8 mouse cellular contexts compared by ENCODE assay signal in the genomic region with DNA sequence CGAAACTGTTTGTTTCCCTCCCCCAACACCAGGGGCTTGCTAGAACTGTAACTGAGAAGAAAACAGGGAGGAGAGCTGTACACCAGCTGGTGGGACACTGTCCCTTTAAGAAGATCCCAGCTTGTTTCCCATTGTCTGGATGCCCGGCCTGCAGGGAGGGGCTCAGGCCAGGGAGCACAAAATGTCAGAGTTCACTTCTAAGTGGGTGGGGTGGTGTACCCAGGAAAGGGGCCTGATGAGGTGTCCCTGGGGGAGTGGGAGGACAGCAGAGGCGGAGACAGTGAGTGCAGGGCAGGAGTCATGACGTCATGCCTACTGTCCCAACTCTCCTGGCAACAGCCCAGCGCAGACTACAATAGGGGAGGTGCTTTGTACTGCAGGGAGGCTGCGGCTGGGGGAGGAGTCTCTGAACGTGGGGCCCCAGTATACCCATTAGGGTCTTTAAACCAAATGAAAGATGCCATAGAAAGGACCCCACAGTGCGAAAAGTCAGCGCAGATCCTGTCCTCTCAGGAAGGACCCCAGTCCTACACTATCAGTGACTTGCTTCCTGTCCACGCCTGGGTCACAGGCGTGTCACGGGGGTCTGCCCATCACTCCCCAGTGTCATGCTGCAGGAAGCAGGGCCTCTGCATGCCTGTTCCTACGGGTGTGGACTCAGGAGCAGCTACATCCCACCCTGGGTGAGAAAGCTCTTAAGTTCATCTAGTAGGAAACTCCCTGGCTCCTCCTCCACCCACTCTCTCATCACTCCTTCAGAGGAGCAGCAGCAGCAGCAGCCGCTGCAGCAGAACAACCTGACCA. TPM values are rescaled to one million over a fixed set of nuclear protein-coding genes. Genes with fewer than 3 reads are reported as not detected.
A peak's percentile ranks its signal among the peaks of the same experiment; 100 is the strongest.
DNase-seq lines count a peak whose midpoint lies in the region; ATAC-seq and TF ChIP-seq lines count a peak whose summit lies in the region.

No protein-coding gene starts in this region.

- peak overlapping the region; percentile 56 for H3K27ac ChIP-seq in spleen, adult 2 months (ENCODE audit: insufficient read depth, low read length)
- H3K27ac ChIP-seq in embryonic facial prominence, embryonic 13.5 days, result peak overlapping the region; percentile 78
- H3K27ac ChIP-seq in heart, embryonic 12.5 days (ENCODE audit: poor library complexity, severe bottlenecking), result peak overlapping the region; percentile 80
- H3K27ac ChIP-seq in kidney, embryonic 14.5 days (ENCODE audit: low read depth, low read length), result peak overlapping the region; percentile 87
- peak overlapping the region; percentile 65 for H3K27ac ChIP-seq in midbrain, embryonic 16.5 days (ENCODE audit: low read length)

- no peaks in the 10 kb centered on the region for H3K27me3 ChIP-seq in spleen, adult 2 months (ENCODE audit: control insufficient read depth, insufficient read depth, low read length)
- H3K27me3 ChIP-seq in embryonic facial prominence, embryonic 13.5 days, result no peaks in the 10 kb centered on the region
- H3K27me3 ChIP-seq in heart, embryonic 12.5 days (replicated peaks), result no peaks in the 10 kb centered on the region
- no peaks in the 10 kb centered on the region for H3K27me3 ChIP-seq in kidney, embryonic 14.5 days (ENCODE audit: control insufficient read depth, insufficient read depth, low read length)
- H3K27me3 ChIP-seq in midbrain, embryonic 16.5 days (ENCODE audit: control insufficient read depth, insufficient read depth, low read depth, low read length), result no peaks in the 10 kb centered on the region
- no peaks in the 10 kb centered on the region for H3K27me3 ChIP-seq in splenic B cell, adult 2 months (ENCODE audit: control insufficient read depth, insufficient read depth, low read length, poor library complexity, severe bottlenecking)

- TF ChIP-seq CTCF in spleen, adult 2 months (IDR thresholded peaks at IDR 0.05; ENCODE audit: extremely low read depth, insufficient read depth, insufficient read length, insufficient replicate concordance), result no peak

- H3K9ac ChIP-seq in embryonic facial prominence, embryonic 13.5 days, result peak overlapping the region; percentile 59
- peak overlapping the region; percentile 67 for H3K9ac ChIP-seq in heart, embryonic 12.5 days
- H3K9ac ChIP-seq in kidney, embryonic 14.5 days (ENCODE audit: low read depth, low read length), result peak overlapping the region; percentile 51
- H3K9ac ChIP-seq in midbrain, embryonic 16.5 days (ENCODE audit: low read depth, low read length), result peak overlapping the region; percentile 55

- H3K4me1 ChIP-seq in spleen, adult 2 months (ENCODE audit: control insufficient read depth, insufficient read depth, insufficient read length), result peaks cover 21% of the 10 kb centered on the region; the same call in 1 of the 2 replicates
- H3K4me1 ChIP-seq in embryonic facial prominence, embryonic 13.5 days, result peaks cover 40% of the 10 kb centered on the region
- peaks cover 62% of the 10 kb centered on the region for H3K4me1 ChIP-seq in heart, embryonic 12.5 days (replicated peaks)
- peaks cover 25% of the 10 kb centered on the region for H3K4me1 ChIP-seq in kidney, embryonic 14.5 days (ENCODE audit: control insufficient read depth, insufficient read depth, low read length)
- peaks cover 17% of the 10 kb centered on the region for H3K4me1 ChIP-seq in midbrain, embryonic 16.5 days (ENCODE audit: control insufficient read depth, insufficient read depth, low read length)

- 13% methylated on average over 14 of the region's 14 CpGs for WGBS in spleen, adult 2 months
- WGBS in embryonic facial prominence, embryonic 13.5 days, result 6% methylated on average over 14 of the region's 14 CpGs
- WGBS in heart, embryonic 12.5 days, result 3% methylated on average over 14 of the region's 14 CpGs
- 3% methylated on average over 14 of the region's 14 CpGs for WGBS in kidney, embryonic 14.5 days
- WGBS in midbrain, embryonic 16.5 days, result under 1% methylated on average over 14 of the region's 14 CpGs

- 0 out of 2 replicates have a peak, but pooled peaks cover 2% of the 10 kb centered on the region for H3K36me3 ChIP-seq in spleen, adult 2 months (ENCODE audit: control insufficient read depth, insufficient read depth, low read length)
- peaks cover 31% of the 10 kb centered on the region for H3K36me3 ChIP-seq in embryonic facial prominence, embryonic 13.5 days
- H3K36me3 ChIP-seq in heart, embryonic 12.5 days, result peaks cover 19% of the 10 kb centered on the region
- peaks cover 7% of the 10 kb centered on the region; the same call in 1 of the 2 replicates for H3K36me3 ChIP-seq in kidney, embryonic 14.5 days (ENCODE audit: control insufficient read depth, insufficient read depth, low read length)
- H3K36me3 ChIP-seq in midbrain, embryonic 16.5 days (ENCODE audit: control insufficient read depth, insufficient read depth, low read length), result peaks cover 12% of the 10 kb centered on the region
- H3K36me3 ChIP-seq in splenic B cell, adult 2 months (ENCODE audit: control insufficient read depth, insufficient read depth, low read length, poor library complexity, severe bottlenecking), result no peaks in the 10 kb centered on the region

- DNase-seq in spleen, adult 2 months (ENCODE audit: low read depth in 1 of 2, low spot score in 2 of 2), result peak in 1 of 2 experiments; percentile 21
- no peak for DNase-seq in spleen, adult 12 weeks (ENCODE audit: low spot score)
- peak; percentile 72 for DNase-seq in liver
- DNase-seq in splenic B cell, adult 2 months (ENCODE audit: low read depth, low spot score), result peak; percentile 54

- peak; percentile 75 for ATAC-seq in embryonic facial prominence, embryonic 13.5 days (ENCODE audit: insufficient number of reproducible peaks, insufficient read depth, low FRiP score, low TSS enrichment, low read depth)
- peak; percentile 87 for ATAC-seq in heart, embryonic 12.5 days (ENCODE audit: insufficient number of reproducible peaks, low FRiP score)
- peak; percentile 92 for ATAC-seq in kidney, embryonic 14.5 days (ENCODE audit: low FRiP score, low TSS enrichment)
- ATAC-seq in midbrain, embryonic 16.5 days, result peak; percentile 74

- H3K4me3 ChIP-seq in spleen, adult 2 months (ENCODE audit: extremely low read depth, insufficient read depth, insufficient read length), result peak overlapping the region; percentile 37; the same call in 1 of the 2 replicates
- peak overlapping the region; percentile 37 for H3K4me3 ChIP-seq in embryonic facial prominence, embryonic 13.5 days
- peak overlapping the region; percentile 37 for H3K4me3 ChIP-seq in heart, embryonic 12.5 days
- H3K4me3 ChIP-seq in kidney, embryonic 14.5 days (ENCODE audit: low read length), result peak overlapping the region; percentile 29
- H3K4me3 ChIP-seq in midbrain, embryonic 16.5 days (ENCODE audit: low read depth, low read length), result peak overlapping the region; percentile 24

- H3K4me2 ChIP-seq in embryonic facial prominence, embryonic 13.5 days, result peak overlapping the region; percentile 59
- peak overlapping the region; percentile 70 for H3K4me2 ChIP-seq in heart, embryonic 12.5 days
- peak overlapping the region; percentile 53 for H3K4me2 ChIP-seq in kidney, embryonic 14.5 days (replicated peaks; ENCODE audit: low read depth, low read length)
- H3K4me2 ChIP-seq in midbrain, embryonic 16.5 days (ENCODE audit: low read length), result peak overlapping the region; percentile 49

- H3K9me3 ChIP-seq in embryonic facial prominence, embryonic 13.5 days, result no peaks in the 10 kb centered on the region
- H3K9me3 ChIP-seq in heart, embryonic 12.5 days (replicated peaks), result no peaks in the 10 kb centered on the region
- H3K9me3 ChIP-seq in kidney, embryonic 14.5 days (ENCODE audit: control insufficient read depth, low read length), result no peaks in the 10 kb centered on the region
- no peaks in the 10 kb centered on the region for H3K9me3 ChIP-seq in midbrain, embryonic 16.5 days (replicated peaks; ENCODE audit: control insufficient read depth, low read length, poor library complexity, severe bottlenecking)

- no peak for TF ChIP-seq POLR2A in spleen, adult 2 months (IDR thresholded peaks at IDR 0.05; ENCODE audit: low read depth, low read length)

RNA-seq across cellular contexts. Expression of gene Limk1, which starts 12.2 kb away (rescaled TPM):
- 25.0 and 25.7 TPM in 2 replicates for polyA plus RNA-seq in spleen, adult 2 months (2012; rRNA removed)
- 11.6 and 11.9 TPM in 2 replicates for polyA plus RNA-seq in embryonic facial prominence, embryonic 13.5 days (2015; fragmentation: Nextera tagmentation; extraction: Ambion mirVana)
- 3.4 and 4.4 TPM in 2 replicates for polyA plus RNA-seq in heart, embryonic 12.5 days (2016; fragmentation: Nextera tagmentation; extraction: Ambion mirVana)
- polyA plus RNA-seq in kidney, embryonic 14.5 days (2014; fragmentation: Nextera tagmentation; extraction: Ambion mirVana), result 6.7 and 9.1 TPM in 2 replicates
- polyA plus RNA-seq in midbrain, embryonic 16.5 days (2015; fragmentation: Nextera tagmentation; extraction: Ambion mirVana), result 17.8 and 20.1 TPM in 2 replicates

RNA-seq across cellular contexts. Expression of gene Eif4h, which starts 36.9 kb away (rescaled TPM):
- polyA plus RNA-seq in spleen, adult 2 months (2012; rRNA removed), result 125 and 143 TPM in 2 replicates
- polyA plus RNA-seq in embryonic facial prominence, embryonic 13.5 days (2015; fragmentation: Nextera tagmentation; extraction: Ambion mirVana), result 471 and 483 TPM in 2 replicates
- 341 and 342 TPM in 2 replicates for polyA plus RNA-seq in heart, embryonic 12.5 days (2016; fragmentation: Nextera tagmentation; extraction: Ambion mirVana)
- 463 and 491 TPM in 2 replicates for polyA plus RNA-seq in kidney, embryonic 14.5 days (2014; fragmentation: Nextera tagmentation; extraction: Ambion mirVana)
- 321 and 329 TPM in 2 replicates for polyA plus RNA-seq in midbrain, embryonic 16.5 days (2015; fragmentation: Nextera tagmentation; extraction: Ambion mirVana)
